Mouse (Mus musculus) small intestine, adult 2 months (tissue): ENCODE data around the gene Rev3l. TPM values are rescaled to one million over a fixed set of nuclear protein-coding genes. Genes with fewer than 3 reads are reported as not detected.

Experiments
- H3K27ac ChIP-seq: fragments of 200-500 bp; 2 replicates; pipeline ENCODE4 v1.5.1; 2012; ENCODE audit warnings: low read depth, low read length, control low read depth, inconsistent platforms; ENCODE audit not compliant: insufficient read depth
- H3K27me3 ChIP-seq: fragments of 200-500 bp; 2 replicates; pipeline ENCODE4 v1.6.1; 2012; ENCODE audit warnings: mild to moderate bottlenecking, moderate library complexity, low read length, inconsistent platforms; ENCODE audit not compliant: control insufficient read depth, insufficient read depth
- H3K36me3 ChIP-seq: fragments of 200-500 bp; 2 replicates; pipeline ENCODE4 v1.6.1; 2012; ENCODE audit warnings: mild to moderate bottlenecking, low read length, control low read depth, inconsistent platforms; ENCODE audit not compliant: control insufficient read depth, insufficient read depth
- H3K4me1 ChIP-seq: fragments of 200-500 bp; 2 replicates; pipeline ENCODE4 v1.6.1; 2012; ENCODE audit warnings: low read length, inconsistent platforms, mixed read lengths; ENCODE audit not compliant: control insufficient read depth, insufficient read depth, insufficient read length
- H3K4me3 ChIP-seq: fragments of 200-500 bp; 2 replicates; pipeline ENCODE4 v1.5.1; 2012; ENCODE audit warnings: low read depth, mild to moderate bottlenecking, control low read depth, inconsistent platforms, low read length, moderate library complexity
- CTCF ChIP-seq: fragments of 200-500 bp; IDR thresholded peaks from 2 replicates; pipeline ENCODE4 v1.5.1; 2012; ENCODE audit warnings: low read depth, mild to moderate bottlenecking, control low read depth, inconsistent platforms, low read length, moderate library complexity, mixed read lengths; ENCODE audit not compliant: insufficient replicate concordance, insufficient read length; ENCODE audit errors: extremely low read depth
- POLR2A ChIP-seq: fragments of 200-500 bp; IDR thresholded peaks from 2 replicates; pipeline ENCODE4 v1.6.1; 2012; ENCODE audit warnings: low read depth, mild to moderate bottlenecking, control low read depth, inconsistent platforms, low read length, moderate library complexity
- WGBS: fragments of 180-500 bp; shearing (Covaris S2); methylation state at CpG from one replicate; pipeline ENCODE4 v1.1.7; 2018; 5-methylcytosine and 5-hydroxymethylcytosine counted together
- polyA plus RNA-seq: library from polyadenylated mRNA; depleted of rRNA; stranded (reverse); fragments of >200 nt; gene quantifications from 2 replicates; pipeline ENCODE4 v1.2.3, GENCODE M21; 2012

Rev3l gene
- polyA plus RNA-seq, 1 experiment: 3.9 TPM

DNA sequence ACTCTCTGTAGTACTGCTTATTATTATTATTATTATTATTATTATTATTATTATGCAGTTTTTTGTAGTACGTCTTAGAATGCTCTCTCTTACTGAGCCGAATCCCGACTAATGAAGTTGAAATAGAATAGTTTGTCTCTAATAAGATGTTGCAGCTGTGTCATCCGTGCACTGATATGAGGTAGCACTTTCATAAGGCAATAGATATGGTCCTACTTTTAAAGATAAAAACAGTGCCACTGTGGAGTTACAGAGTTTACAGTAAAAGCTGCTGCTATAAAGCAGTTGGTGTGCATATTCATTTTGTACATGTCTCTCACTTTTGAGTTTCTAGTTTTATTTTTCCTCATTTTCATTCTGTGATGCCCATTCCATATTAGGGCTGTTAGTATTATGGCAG lies 46.4 kb downstream of the Rev3l start:
- no peaks in the 10 kb centered on the region for H3K36me3 ChIP-seq
- 86% methylated on average over 4 of the region's 4 CpGs for WGBS
- H3K27ac ChIP-seq: no peak overlapping the region
- no peaks in the 10 kb centered on the region for H3K27me3 ChIP-seq
- H3K4me3 ChIP-seq: no peak overlapping the region
- H3K4me1 ChIP-seq: 0 out of 2 replicates have a peak, but pooled peaks cover 3% of the 10 kb centered on the region
- no peak for TF ChIP-seq POLR2A
- no peak for TF ChIP-seq CTCF

DNA sequence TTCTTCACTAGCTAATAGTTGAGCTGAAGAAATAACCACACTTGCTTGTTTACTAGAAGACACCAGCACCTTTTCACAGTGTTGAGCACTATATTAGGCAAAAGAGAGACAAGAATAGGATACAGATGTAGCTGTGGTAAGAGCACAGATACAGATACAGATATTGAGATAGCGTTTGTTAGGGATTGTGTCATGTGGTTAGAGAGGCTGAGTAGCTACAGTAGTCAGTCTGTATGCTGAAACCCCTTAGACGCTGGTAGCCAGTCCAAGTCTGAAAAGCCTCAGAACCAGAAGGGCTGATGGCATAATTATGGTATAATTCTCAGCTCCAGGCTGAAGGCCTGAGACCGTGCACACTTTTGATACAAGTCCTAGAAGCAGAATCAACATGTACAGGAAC lies 53.3 kb downstream of the Rev3l start:
- H3K27ac ChIP-seq: no peak overlapping the region
- H3K4me3 ChIP-seq: no peak overlapping the region
- no peaks in the 10 kb centered on the region for H3K4me1 ChIP-seq
- H3K27me3 ChIP-seq: no peaks in the 10 kb centered on the region
- H3K36me3 ChIP-seq: 0 out of 2 replicates have a peak, but pooled peaks cover 6% of the 10 kb centered on the region
- WGBS: 78% methylated on average over 3 of the region's 3 CpGs
- TF ChIP-seq POLR2A: no peak
- TF ChIP-seq CTCF: no peak

DNA sequence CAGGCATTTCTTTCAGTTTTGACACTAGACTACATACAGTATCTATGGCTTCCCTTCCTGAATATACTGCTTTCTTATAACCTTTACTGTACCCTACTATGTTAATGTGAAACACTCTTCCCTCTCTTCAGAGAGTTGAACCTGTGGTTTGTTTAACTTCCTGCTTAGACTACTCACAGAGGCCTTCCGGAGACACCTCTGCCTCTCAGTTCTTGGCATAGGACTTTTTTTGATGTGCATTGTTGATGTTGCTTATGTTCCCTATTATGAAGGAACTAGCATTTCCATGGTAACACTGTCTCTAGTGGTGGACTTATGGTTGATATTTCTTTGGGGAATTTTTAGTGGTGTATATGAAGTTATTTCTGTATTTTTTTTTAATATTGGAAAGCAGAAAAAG lies 61.4 kb downstream of the Rev3l start:
- no peak for TF ChIP-seq POLR2A
- no peak for TF ChIP-seq CTCF
- Histone ChIP-seq H3K27ac (no peak overlapping the region), H3K36me3 (peaks cover 12% of the 10 kb centered on the region), H3K4me1 (no peaks in the 10 kb centered on the region), H3K4me3 (no peak overlapping the region), H3K27me3 (no peaks in the 10 kb centered on the region)
- WGBS: 81% methylated on average over 1 of the region's 1 CpGs

DNA sequence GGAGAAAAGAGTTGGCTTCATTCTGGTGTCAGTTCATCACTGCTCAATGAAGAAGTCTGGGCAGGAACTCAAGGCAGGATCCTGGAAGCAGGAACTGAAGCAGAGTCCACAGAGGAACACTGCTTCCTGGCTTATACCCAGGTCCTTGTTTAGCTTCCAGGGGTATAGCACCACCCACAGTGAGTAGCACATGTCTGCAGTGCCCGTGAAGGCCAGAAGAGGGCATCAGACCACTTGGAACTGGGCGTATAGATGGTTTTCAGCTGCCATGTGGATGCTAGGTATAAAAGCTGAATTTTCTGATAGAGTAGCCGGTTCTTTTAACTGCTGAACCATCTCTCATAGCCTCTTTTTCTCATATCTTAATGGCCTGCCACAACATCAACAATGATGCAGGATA lies 79.6 kb downstream of the Rev3l start:
- H3K27me3 ChIP-seq: no peaks in the 10 kb centered on the region
- no peak overlapping the region for H3K27ac ChIP-seq
- TF ChIP-seq POLR2A (no peak), CTCF (peak; percentile 64; the same call in 1 of the 2 replicates)
- no peak overlapping the region for H3K4me3 ChIP-seq
- WGBS: 81% methylated on average over 3 of the region's 3 CpGs
- H3K36me3 ChIP-seq: peaks cover 19% of the 10 kb centered on the region
- H3K4me1 ChIP-seq: no peaks in the 10 kb centered on the region

DNA sequence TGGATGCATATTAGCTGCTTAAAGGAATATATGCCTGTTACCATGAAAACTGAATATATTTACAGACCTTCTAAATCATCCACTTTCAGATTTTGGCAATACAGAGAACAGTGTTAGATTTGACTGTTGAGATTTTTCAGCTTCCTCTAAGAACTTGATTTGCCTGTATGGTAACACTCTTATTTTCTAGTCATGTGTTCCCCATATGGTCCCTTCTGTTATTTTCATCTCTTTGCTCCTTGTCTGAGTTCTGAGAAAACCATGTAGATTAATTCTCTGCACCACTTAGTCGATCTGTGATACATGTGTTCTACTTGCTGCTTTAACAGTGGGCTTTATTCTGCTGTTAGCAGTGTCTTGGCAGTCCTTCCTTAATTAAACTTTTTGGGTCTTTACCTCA lies 110.7 kb downstream of the Rev3l start:
- TF ChIP-seq CTCF (no peak), POLR2A (no peak)
- H3K27me3 ChIP-seq: no peaks in the 10 kb centered on the region
- no peak overlapping the region for H3K4me3 ChIP-seq
- peaks cover 19% of the 10 kb centered on the region for H3K36me3 ChIP-seq
- H3K4me1 ChIP-seq: no peaks in the 10 kb centered on the region
- WGBS: 86% methylated on average over 1 of the region's 1 CpGs
- no peak overlapping the region for H3K27ac ChIP-seq

DNA sequence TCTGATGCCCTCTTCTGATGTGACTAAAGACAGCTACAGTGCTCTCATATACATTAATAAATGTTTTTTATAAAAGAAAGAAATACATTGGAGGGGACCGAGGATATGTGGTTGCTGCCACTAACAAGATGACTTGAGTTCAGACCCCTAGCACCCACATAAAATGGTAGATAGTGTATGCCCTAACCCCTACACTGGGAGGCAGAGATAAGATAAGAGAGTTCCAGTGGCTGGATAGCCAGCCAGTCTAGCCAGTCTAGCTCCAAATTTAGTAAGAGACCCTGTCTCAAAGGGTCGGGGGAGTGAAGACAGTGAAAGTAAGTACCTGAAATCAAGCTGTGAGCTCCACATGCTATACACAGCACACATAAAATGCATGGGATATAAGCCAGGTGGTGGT lies 133.6 kb downstream of the Rev3l start:
- H3K27me3 ChIP-seq: no peaks in the 10 kb centered on the region
- WGBS: 85% methylated on average over 2 of the region's 2 CpGs
- H3K4me1 ChIP-seq: peaks cover 4% of the 10 kb centered on the region; the same call in 1 of the 2 replicates
- TF ChIP-seq CTCF (no peak), POLR2A (no peak)
- H3K4me3 ChIP-seq: no peak overlapping the region
- H3K27ac ChIP-seq: no peak overlapping the region
- H3K36me3 ChIP-seq: peaks cover 27% of the 10 kb centered on the region

DNA sequence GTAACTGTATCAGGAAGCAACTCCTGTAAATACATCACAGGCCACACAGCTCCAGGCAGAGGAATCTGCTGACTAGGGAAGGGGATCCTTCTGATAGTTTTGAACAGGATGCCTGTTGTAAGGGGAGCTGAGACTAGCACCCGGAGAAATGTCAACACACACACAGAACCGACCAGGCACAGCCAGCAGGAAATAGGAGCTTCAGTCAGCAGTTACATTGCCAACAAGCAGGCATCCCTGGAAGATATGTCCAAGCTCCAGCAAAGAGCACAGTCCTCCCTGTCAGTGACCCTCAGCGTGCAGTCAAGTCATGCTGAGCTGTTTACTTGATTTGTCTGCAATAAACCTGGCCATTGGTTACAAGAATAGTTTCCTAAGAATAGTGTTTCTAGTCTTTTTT lies 156.7 kb downstream of the Rev3l start:
- 64% methylated on average over 3 of the region's 3 CpGs for whole genome bisulfite sequencing
- Histone ChIP-seq H3K4me3 (no peak overlapping the region), H3K36me3 (no peaks in the 10 kb centered on the region), H3K27me3 (no peaks in the 10 kb centered on the region), H3K4me1 (no peaks in the 10 kb centered on the region), H3K27ac (no peak overlapping the region)
- TF ChIP-seq CTCF (no peak), POLR2A (no peak)
